Mouse (Mus musculus) G1E (cell line): ENCODE results near the gene 4930539E08Rik.

ENCODE experiments used
- CTCF ChIP-seq: IDR thresholded peaks from 2 replicates; pipeline ENCODE4 v1.5.1; 2012; ENCODE audit warnings: low read depth, low read length, inconsistent platforms, mixed read lengths
- GATA1 ChIP-seq: IDR thresholded peaks from 2 replicates; pipeline ENCODE4 v1.6.1; 2012; ENCODE audit warnings: borderline replicate concordance, low read length, inconsistent platforms, mixed read lengths
- GATA2 ChIP-seq: IDR thresholded peaks from 2 replicates; pipeline ENCODE4 v1.6.1; 2012; ENCODE audit warnings: low read depth, low read length, inconsistent platforms, borderline replicate concordance
- POLR2AphosphoS5 ChIP-seq: IDR thresholded peaks from 2 replicates; pipeline ENCODE4 v1.6.1; 2012; ENCODE audit warnings: low read depth, low read length, inconsistent platforms; ENCODE audit not compliant: insufficient replicate concordance
- TAL1 ChIP-seq: conservative IDR thresholded peaks from 2 replicates; pipeline ENCODE4 v1.6.1; 2012; ENCODE audit warnings: low read depth, low read length, inconsistent platforms, mixed read lengths

- TF ChIP-seq CTCF (no peak), POLR2AphosphoS5 (no peak), GATA1 (no peak), TAL1 (no peak), GATA2 (no peak)
These were observed 16.5 kb upstream of the 4930539E08Rik start for GRCm38 (mm10) chr17:28931436-28932211.
